Mouse (Mus musculus): ENCODE results near the gene Hspb11.

GRCm38 (mm10) chr4:107298071-107298606, 44.7 kb downstream of the Hspb11 start:
- TF ChIP-seq POLR2A (IDR thresholded peaks at IDR 0.05; ENCODE audit: borderline replicate concordance, extremely low read depth, low read depth, low read length) (no peak), CTCF (IDR thresholded peaks at IDR 0.05; ENCODE audit: insufficient read depth, low read length) (no peak)
